Mouse (Mus musculus) lung, adult 18-20 months (tissue): ENCODE measurements around the gene Dcdc2a.

Experiments used
- DNase-seq, 2 experiments: peaks; one replicate each; pipeline ENCODE4 v3.0.0; 2022; ENCODE audit warnings: mixed read lengths in 2 of 2

The Dcdc2a gene

DNA sequence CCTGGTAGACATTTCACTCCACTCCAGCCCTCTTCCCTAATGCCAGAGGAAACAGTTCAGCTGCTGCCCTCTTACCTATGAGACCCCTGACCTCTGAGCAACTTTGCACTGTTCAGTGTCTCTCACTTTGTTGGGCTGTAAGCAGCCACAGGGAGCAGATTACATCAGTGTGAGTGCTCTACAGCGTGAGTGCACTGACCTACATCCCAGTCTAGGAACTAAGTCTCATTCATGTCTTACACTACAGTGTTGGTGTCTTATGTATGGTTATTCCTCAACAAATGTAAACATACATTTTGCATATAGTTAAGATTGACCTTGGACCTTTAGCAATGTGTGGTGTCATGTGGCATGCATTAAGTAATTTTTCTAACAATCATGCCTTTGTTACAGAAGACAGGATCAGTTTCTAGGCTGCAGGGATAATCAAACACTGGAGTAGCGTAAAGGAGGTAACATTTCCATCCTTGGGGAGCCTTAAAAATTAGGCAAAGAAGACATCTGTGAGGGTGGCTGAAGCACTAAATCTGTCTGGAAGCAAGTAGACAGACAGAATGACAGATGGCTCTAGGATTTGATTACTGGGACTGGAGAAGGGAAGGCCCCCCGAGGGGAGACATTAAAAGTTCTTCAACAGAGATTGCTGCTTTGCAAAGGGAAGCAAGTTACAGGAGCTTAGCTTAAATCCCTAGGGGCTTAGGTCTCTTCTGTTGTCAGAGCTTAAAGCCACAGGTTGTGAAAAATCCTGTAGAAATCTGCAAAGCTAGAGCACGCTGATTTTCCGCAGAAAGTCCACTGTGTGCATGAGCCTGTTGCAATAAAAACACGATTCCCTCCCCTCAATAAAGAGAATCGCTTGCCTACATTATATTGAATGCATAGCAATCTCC is 130.9 kb downstream of the Dcdc2a start:
- DNase-seq = no peak

DNA sequence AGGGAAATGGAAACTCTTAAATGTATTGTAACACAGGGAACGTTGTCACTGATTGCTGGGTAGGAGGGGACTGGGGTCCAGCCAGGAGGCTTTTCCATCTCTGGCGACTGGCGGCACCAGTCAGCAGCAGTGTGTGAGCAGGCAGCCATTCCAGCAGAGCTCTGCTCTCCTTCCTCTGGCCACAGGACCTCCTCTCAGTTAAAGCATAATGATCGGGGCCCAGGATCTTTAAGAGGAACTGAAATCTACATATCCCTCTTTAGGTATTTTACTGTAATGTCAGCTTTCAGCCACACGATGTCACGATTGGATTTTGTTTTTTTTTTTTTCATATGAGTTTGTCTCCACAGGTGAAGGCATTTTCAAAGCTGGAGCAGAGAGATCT is 131.5 kb downstream of the Dcdc2a start:
- DNase-seq = no peak

GRCm38 (mm10) chr13:25189419-25190144 is 133.8 kb downstream of the Dcdc2a start:
- DNase-seq = no peak

DNA sequence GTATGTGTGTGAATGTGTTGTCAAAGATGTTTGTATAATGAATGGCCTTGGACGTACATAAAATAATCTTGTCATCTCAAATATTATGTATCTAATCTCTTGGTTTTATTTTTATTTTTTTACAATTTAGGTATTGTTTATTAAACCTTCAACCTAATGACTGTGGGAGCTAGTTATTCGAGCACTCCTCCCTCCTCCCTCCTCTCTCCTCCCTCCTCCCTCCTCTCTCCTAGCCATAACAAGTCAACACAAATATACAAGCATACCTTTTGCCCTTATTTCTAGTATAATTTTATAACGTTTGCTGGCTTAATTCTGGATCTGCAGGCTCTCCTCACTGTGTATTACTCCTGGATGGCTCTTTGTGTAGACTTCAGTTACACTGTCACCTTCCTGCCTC is 134.4 kb downstream of the Dcdc2a start:
- no peak for DNase-seq

- no peak for DNase-seq
Measured at GRCm38 (mm10) chr13:25195706-25196105, 139.9 kb downstream of the Dcdc2a start.

- no peak for DNase-seq
Measured at GRCm38 (mm10) chr13:25199916-25200315, 144.1 kb downstream of the Dcdc2a start.

DNA sequence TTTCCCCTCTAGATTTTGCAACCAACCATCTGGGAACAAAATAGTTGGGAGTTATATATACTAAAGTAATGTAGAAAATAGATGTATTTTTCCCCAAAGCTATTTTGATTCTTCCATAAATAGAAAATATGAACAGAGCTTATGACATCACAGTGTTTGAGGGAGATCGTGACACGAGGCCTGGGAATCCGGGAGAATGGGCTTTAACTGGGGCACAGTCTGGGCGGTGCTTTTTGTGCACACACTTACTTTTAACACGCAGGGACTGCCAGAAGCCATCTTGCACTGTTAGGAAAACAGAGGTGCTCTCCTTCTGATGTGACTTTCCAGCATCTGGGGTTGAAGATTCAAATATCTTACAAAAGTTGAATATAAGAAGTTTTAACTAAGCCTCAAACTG is 151.1 kb downstream of the Dcdc2a start:
- DNase-seq = no peak

- no peak for DNase-seq
Measured at GRCm38 (mm10) chr13:25218394-25218793, 162.6 kb downstream of the Dcdc2a start.

- no peak for DNase-seq
Measured at GRCm38 (mm10) chr13:25220186-25220787, 164.5 kb downstream of the Dcdc2a start.

GRCm38 (mm10) chr13:25251893-25252292 is 196.1 kb downstream of the Dcdc2a start:
- no peak for DNase-seq

- DNase-seq = no peak
Measured at GRCm38 (mm10) chr13:25254478-25255263, 198.9 kb downstream of the Dcdc2a start.

DNA sequence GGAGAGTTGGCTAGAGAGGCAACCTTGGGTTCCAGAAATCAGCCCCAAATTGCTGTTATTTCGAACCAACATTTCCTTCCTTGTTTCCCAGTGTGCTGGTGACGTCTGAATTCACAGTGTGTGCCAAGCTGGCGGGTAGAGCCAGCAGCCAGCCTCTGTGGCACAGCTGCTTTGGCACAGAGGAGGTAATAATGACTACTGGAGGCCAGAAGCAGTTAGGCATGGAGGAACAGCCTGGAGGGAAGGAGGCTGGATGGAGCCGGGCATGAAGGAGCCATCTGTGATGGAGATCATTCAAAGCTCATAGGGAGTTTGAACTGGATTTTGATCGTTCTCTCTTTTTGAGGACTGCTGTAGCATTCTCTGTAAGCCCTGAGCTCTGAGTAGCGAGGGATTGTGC is 201.8 kb downstream of the Dcdc2a start:
- no peak for DNase-seq
